Mouse (Mus musculus): ENCODE results near the gene Ascc1. TPM values are rescaled to one million over a fixed set of nuclear protein-coding genes. Genes with fewer than 3 reads are reported as not detected.

Ascc1 gene
- 11.9 and 12.0 TPM in 2 replicates for polyA plus RNA-seq (2012; rRNA removed)

DNA sequence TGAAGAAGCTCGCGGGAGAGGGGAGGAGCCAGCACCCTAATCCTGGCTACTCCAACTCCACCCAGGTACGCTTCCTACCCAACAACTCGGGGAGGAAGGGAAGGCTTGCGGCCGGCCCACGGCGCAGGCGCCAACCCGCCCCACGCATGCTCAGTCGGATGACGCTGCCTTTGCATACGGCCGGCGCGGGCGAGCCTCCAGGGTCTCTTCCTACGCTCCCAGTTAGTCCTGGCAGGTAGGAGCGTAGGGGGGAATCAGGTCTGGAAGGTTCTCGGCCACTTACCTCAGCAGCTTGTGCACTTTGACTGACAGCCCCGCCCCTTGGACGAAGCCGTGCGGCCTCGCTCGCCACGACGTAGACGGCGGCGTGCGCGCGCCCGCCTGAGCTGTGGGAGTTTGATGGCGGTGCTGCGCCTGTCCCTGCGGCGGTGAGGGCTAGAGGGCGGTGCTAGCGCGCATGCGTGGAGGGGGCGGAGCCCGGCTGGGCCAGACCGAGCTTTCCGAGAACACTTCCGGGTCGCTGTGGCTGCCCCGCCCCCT is at the start of gene Ascc1, which contains the start of gene Anapc16:
Gene Ascc1, plus strand, starts transcription at position 133 of the 540 bp plus-strand sequence.
Gene Anapc16, minus strand, starts transcription at position 463 of the 540 bp plus-strand sequence.
- Histone ChIP-seq H3K36me3 (ENCODE audit: control insufficient read depth, insufficient read depth, low read length) (peaks cover 5% of the 10 kb centered on the region), H3K27ac (ENCODE audit: insufficient read depth, low read length) (peak within 1 kb of the TSS; percentile 99), H3K4me1 (ENCODE audit: control insufficient read depth, insufficient read depth, insufficient read length) (peaks cover 8% of the 10 kb centered on the region; the same call in 1 of the 2 replicates), H3K4me3 (ENCODE audit: extremely low read depth, insufficient read depth, insufficient read length) (peak within 1 kb of the TSS; percentile 85), H3K27me3 (ENCODE audit: control insufficient read depth, insufficient read depth, low read length) (no peaks in the 10 kb centered on the region)
- peak; percentile 94 to 96 for DNase-seq (ENCODE audit: low read depth in 1 of 2, low spot score in 2 of 2)
- WGBS: under 1% methylated on average over 51 of the region's 51 CpGs
- TF ChIP-seq CTCF (IDR thresholded peaks at IDR 0.05; ENCODE audit: extremely low read depth, insufficient read depth, insufficient read length, insufficient replicate concordance) (no peak), POLR2A (IDR thresholded peaks at IDR 0.05; ENCODE audit: low read depth, low read length) (peak; percentile 61)

GRCm38 (mm10) chr10:59953564-59954039 is 49.0 kb upstream of the Ascc1 start:
- Histone ChIP-seq H3K4me3 (ENCODE audit: extremely low read depth, insufficient read depth, insufficient read length) (no peak overlapping the region), H3K4me1 (ENCODE audit: control insufficient read depth, insufficient read depth, insufficient read length) (peaks cover 5% of the 10 kb centered on the region; the same call in 1 of the 2 replicates), H3K36me3 (ENCODE audit: control insufficient read depth, insufficient read depth, low read length) (peaks cover 14% of the 10 kb centered on the region), H3K27ac (ENCODE audit: insufficient read depth, low read length) (no peak overlapping the region), H3K27me3 (ENCODE audit: control insufficient read depth, insufficient read depth, low read length) (no peaks in the 10 kb centered on the region)
- WGBS: 56% methylated on average over 7 of the region's 7 CpGs
- DNase-seq (ENCODE audit: low read depth in 1 of 2, low spot score in 2 of 2): no peak
- TF ChIP-seq CTCF (IDR thresholded peaks at IDR 0.05; ENCODE audit: extremely low read depth, insufficient read depth, insufficient read length, insufficient replicate concordance): no peak
- TF ChIP-seq POLR2A (IDR thresholded peaks at IDR 0.05; ENCODE audit: low read depth, low read length): no peak

DNA sequence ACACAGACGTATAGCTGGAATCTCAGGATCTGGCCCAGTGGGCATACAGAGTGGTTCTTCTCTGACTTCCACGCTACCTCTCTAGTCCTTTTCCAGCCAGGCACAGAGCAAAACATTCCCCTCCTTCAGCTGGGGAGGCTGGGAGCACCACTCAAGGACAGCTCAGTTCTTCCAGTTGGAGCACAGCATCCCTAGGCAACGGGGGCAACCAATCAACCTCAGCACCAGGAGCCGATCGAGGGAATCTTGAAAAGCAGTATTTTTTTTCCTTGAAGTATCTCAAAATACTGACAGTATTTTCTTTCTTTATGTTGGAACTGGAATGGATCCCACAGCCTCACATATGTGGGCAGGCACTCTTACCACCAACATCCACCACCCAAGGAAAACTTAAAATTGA is 45.9 kb upstream of the Ascc1 start:
- no peak for TF ChIP-seq CTCF (IDR thresholded peaks at IDR 0.05; ENCODE audit: extremely low read depth, insufficient read depth, insufficient read length, insufficient replicate concordance)
- H3K27ac ChIP-seq (ENCODE audit: insufficient read depth, low read length): no peak overlapping the region
- H3K4me3 ChIP-seq (ENCODE audit: extremely low read depth, insufficient read depth, insufficient read length): no peak overlapping the region
- H3K4me1 ChIP-seq (ENCODE audit: control insufficient read depth, insufficient read depth, insufficient read length): peaks cover 5% of the 10 kb centered on the region; the same call in 1 of the 2 replicates
- DNase-seq (ENCODE audit: low read depth in 1 of 2, low spot score in 2 of 2): no peak
- 93% methylated on average over 5 of the region's 5 CpGs for WGBS
- no peaks in the 10 kb centered on the region for H3K27me3 ChIP-seq (ENCODE audit: control insufficient read depth, insufficient read depth, low read length)
- no peaks in the 10 kb centered on the region for H3K36me3 ChIP-seq (ENCODE audit: control insufficient read depth, insufficient read depth, low read length)

DNA sequence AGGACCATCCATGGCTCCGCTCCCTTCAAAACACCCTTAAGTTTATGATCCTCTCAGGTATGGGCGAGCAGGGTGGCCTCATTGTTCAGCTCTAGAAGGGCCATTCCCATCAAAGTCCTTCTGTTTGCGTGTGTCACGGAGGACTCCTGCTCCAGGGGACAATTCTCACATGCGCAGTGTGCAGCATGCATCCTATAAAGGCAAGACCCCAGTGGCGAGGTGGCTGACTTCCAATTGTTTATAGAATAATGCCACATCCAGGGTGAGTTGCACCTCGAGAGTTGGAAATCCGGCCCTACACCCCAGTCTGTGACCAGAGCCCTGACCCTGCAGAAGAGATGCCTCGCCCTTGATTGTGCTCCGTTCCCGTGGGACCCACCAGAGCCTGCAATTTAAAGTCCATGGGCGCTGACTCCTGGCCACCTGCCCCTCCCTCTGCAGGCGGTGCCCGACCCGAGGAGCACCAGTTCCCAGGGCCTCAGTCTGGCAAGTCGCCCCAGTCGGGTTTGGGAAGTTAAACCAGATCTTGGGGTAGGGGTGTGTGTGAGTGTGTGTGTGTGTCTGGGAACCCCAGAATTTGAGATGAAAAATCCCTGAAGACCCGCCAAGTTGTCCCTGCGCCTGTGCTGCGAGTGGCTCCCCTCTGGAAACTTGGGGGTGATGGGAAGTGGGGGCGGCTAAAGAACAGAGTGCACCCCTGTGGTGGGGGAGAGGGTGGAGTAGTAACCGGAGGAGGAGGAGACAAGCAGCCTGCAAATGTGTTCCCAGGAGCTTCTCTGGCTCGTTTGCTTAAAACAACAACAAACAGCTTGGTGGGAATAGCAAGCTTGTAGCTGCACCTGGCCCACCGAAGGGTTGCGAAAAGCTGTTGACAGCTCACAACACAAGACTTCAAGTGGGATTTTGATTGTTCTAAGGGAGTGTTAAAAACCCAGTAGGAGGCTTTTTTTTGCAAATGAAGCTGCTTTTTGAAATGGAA is 45.1 kb upstream of the Ascc1 start:
- Histone ChIP-seq H3K36me3 (ENCODE audit: control insufficient read depth, insufficient read depth, low read length) (no peaks in the 10 kb centered on the region), H3K4me1 (ENCODE audit: control insufficient read depth, insufficient read depth, insufficient read length) (peaks cover 5% of the 10 kb centered on the region; the same call in 1 of the 2 replicates), H3K27ac (ENCODE audit: insufficient read depth, low read length) (no peak overlapping the region; the same call in 1 of the 2 replicates), H3K4me3 (ENCODE audit: extremely low read depth, insufficient read depth, insufficient read length) (no peak overlapping the region), H3K27me3 (ENCODE audit: control insufficient read depth, insufficient read depth, low read length) (no peaks in the 10 kb centered on the region)
- no peak for TF ChIP-seq POLR2A (IDR thresholded peaks at IDR 0.05; ENCODE audit: low read depth, low read length)
- no peak for TF ChIP-seq CTCF (IDR thresholded peaks at IDR 0.05; ENCODE audit: extremely low read depth, insufficient read depth, insufficient read length, insufficient replicate concordance)
- DNase-seq (ENCODE audit: low read depth in 1 of 2, low spot score in 2 of 2): no peak
- 70% methylated on average over 25 of the region's 25 CpGs for WGBS

GRCm38 (mm10) chr10:59958458-59958857 is 44.1 kb upstream of the Ascc1 start:
- Histone ChIP-seq H3K36me3 (ENCODE audit: control insufficient read depth, insufficient read depth, low read length) (no peaks in the 10 kb centered on the region), H3K27me3 (ENCODE audit: control insufficient read depth, insufficient read depth, low read length) (no peaks in the 10 kb centered on the region), H3K27ac (ENCODE audit: insufficient read depth, low read length) (no peak overlapping the region), H3K4me3 (ENCODE audit: extremely low read depth, insufficient read depth, insufficient read length) (no peak overlapping the region), H3K4me1 (ENCODE audit: control insufficient read depth, insufficient read depth, insufficient read length) (peaks cover 5% of the 10 kb centered on the region; the same call in 1 of the 2 replicates)
- DNase-seq (ENCODE audit: low read depth in 1 of 2, low spot score in 2 of 2): no peak
- WGBS: 53% methylated on average over 5 of the region's 5 CpGs
- TF ChIP-seq POLR2A (IDR thresholded peaks at IDR 0.05; ENCODE audit: low read depth, low read length) (no peak), CTCF (IDR thresholded peaks at IDR 0.05; ENCODE audit: extremely low read depth, insufficient read depth, insufficient read length, insufficient replicate concordance) (no peak)

DNA sequence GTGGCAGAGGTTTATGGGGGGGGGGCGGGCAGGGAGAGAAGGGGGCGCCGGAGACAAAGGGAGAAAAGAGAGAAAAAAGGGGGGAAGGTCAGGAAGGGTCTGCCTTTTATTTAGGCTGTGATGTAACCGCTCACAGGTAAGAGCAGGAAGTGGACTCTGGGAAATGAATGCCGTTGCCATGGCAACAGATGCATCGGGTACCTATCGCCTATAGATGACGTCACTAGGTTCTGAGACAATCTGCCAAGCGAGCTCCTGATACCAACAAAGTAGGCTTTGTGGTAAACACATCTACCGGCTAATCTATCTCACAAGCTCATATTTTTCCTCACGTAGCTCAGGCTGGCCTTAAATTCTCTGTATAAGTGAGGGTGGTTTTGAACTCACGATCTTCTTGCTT is 43.1 kb upstream of the Ascc1 start:
- H3K27ac ChIP-seq (ENCODE audit: insufficient read depth, low read length): no peak overlapping the region

More for the DNA sequence above, 43.1 kb upstream of the Ascc1 start:
- no peak for DNase-seq (ENCODE audit: low read depth in 1 of 2, low spot score in 2 of 2)
- H3K36me3 ChIP-seq (ENCODE audit: control insufficient read depth, insufficient read depth, low read length): no peaks in the 10 kb centered on the region
- no peaks in the 10 kb centered on the region for H3K27me3 ChIP-seq (ENCODE audit: control insufficient read depth, insufficient read depth, low read length)
- 87% methylated on average over 12 of the region's 12 CpGs for WGBS
- TF ChIP-seq CTCF (IDR thresholded peaks at IDR 0.05; ENCODE audit: extremely low read depth, insufficient read depth, insufficient read length, insufficient replicate concordance) (no peak), POLR2A (IDR thresholded peaks at IDR 0.05; ENCODE audit: low read depth, low read length) (no peak)
- H3K4me3 ChIP-seq (ENCODE audit: extremely low read depth, insufficient read depth, insufficient read length): no peak overlapping the region
- H3K4me1 ChIP-seq (ENCODE audit: control insufficient read depth, insufficient read depth, insufficient read length): peaks cover 5% of the 10 kb centered on the region; the same call in 1 of the 2 replicates

Measured in spleen, adult 2 months (tissue).